Mouse (Mus musculus): ENCODE results near the gene Obox1. TPM values are rescaled to one million over a fixed set of nuclear protein-coding genes. Genes with fewer than 3 reads are reported as not detected.

Gene Obox1
- polyA plus RNA-seq (2017; shearing (Covaris generic)) = not detected

DNA sequence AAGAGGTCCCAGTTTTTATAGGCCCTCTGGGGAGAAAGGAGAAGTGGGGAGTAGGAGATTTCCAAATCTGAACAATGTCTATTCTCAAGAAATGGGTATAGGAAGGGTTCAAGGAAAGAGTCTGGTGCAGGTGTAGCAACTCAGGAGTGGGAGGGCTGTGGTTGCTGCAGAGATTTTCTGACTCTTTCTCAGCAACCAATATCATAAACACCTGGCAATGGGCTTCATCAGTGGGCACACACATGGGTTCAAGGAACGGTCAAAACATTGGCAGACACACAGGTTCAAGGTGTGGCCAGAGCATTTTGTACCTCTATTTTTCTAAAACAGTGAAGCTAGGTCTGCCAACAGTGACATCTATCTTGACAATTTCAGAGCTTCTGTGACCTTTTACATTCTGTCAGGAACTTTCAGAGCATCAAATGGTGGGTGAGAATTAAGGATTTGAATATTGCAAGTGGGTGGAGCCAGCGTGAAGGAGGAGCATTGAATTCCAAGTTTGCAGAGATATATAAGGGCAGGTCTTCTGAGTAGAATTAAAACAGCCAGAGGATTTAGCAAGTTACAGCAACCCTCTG, at the start of gene Obox1, which contains the start of gene Obox2:
Obox1 (plus strand) TSS at position 528 of the 578 bp plus-strand sequence.
Obox2 (plus strand) TSS at position 301 of the 578 bp plus-strand sequence.

Other genes with a start within 250 kb of the Obox1 start
- gene Obox2, start 227 bp upstream of the Obox1 start, polyA plus RNA-seq (2017; shearing (Covaris generic)) = not detected

Measured in CD4-positive, CD25-positive, alpha-beta regulatory T cell, adult 9 weeks (primary cell).